Mouse (Mus musculus): ENCODE measurements around the gene Snrpb. TPM values are rescaled to one million over a fixed set of nuclear protein-coding genes. Genes with fewer than 3 reads are reported as not detected.
A peak's percentile ranks its signal among the peaks of the same experiment; 100 is the strongest.

Snrpb gene
- polyA plus RNA-seq (2014; fragmentation: Nextera tagmentation; extraction: Ambion mirVana), result 349 and 358 TPM in 2 replicates

- peaks cover 17% of the 10 kb centered on the region for H3K4me1 ChIP-seq (ENCODE audit: control insufficient read depth, insufficient read depth, low read length)
- peak within 1 kb of the TSS; percentile 95 for H3K4me2 ChIP-seq (ENCODE audit: low read length)
- peak within 1 kb of the TSS; percentile 99 for H3K9ac ChIP-seq (replicated peaks; ENCODE audit: low read length)
- DNase-seq, result peak; percentile 97
- H3K27me3 ChIP-seq (ENCODE audit: control insufficient read depth, insufficient read depth, low read length), result no peaks in the 10 kb centered on the region
- peak within 1 kb of the TSS; percentile 97 for H3K27ac ChIP-seq (replicated peaks; ENCODE audit: low read depth, low read length)
- peak within 1 kb of the TSS; percentile 99 for H3K4me3 ChIP-seq (replicated peaks; ENCODE audit: low read depth, low read length)
- peak; percentile 92 for ATAC-seq (ENCODE audit: low FRiP score, low TSS enrichment)
- WGBS, result under 1% methylated on average over 81 of the region's 81 CpGs
- peaks cover 32% of the 10 kb centered on the region for H3K36me3 ChIP-seq (ENCODE audit: control insufficient read depth, insufficient read depth, low read length)
- H3K9me3 ChIP-seq (ENCODE audit: control insufficient read depth, low read length), result no peaks in the 10 kb centered on the region
Measured at GRCm38 (mm10) chr2:130178706-130179506, at the start of gene Snrpb. Snrpb (minus strand) TSS chr2:130179403.

- no peak overlapping the region for H3K4me2 ChIP-seq (ENCODE audit: low read length)
- no peaks in the 10 kb centered on the region for H3K36me3 ChIP-seq (ENCODE audit: control insufficient read depth, insufficient read depth, low read length)
- H3K4me3 ChIP-seq (replicated peaks; ENCODE audit: low read depth, low read length), result no peak overlapping the region
- H3K9me3 ChIP-seq (ENCODE audit: control insufficient read depth, low read length), result no peaks in the 10 kb centered on the region
- DNase-seq (no peak), ATAC-seq (ENCODE audit: low FRiP score, low TSS enrichment) (no peak)
- no peaks in the 10 kb centered on the region for H3K27me3 ChIP-seq (ENCODE audit: control insufficient read depth, insufficient read depth, low read length)
- no peak overlapping the region for H3K27ac ChIP-seq (replicated peaks; ENCODE audit: low read depth, low read length)
- 80% methylated on average over 2 of the region's 2 CpGs for WGBS
- H3K4me1 ChIP-seq (ENCODE audit: control insufficient read depth, insufficient read depth, low read length), result no peaks in the 10 kb centered on the region
- no peak overlapping the region for H3K9ac ChIP-seq (replicated peaks; ENCODE audit: low read length)
Measured at GRCm38 (mm10) chr2:130211581-130211980, 32.4 kb upstream of the Snrpb start.

GRCm38 (mm10) chr2:130209636-130210035 lies 30.4 kb upstream of the Snrpb start:
- Histone ChIP-seq H3K27ac (replicated peaks; ENCODE audit: low read depth, low read length) (no peak overlapping the region), H3K4me3 (replicated peaks; ENCODE audit: low read depth, low read length) (no peak overlapping the region), H3K9ac (replicated peaks; ENCODE audit: low read length) (no peak overlapping the region), H3K36me3 (ENCODE audit: control insufficient read depth, insufficient read depth, low read length) (no peaks in the 10 kb centered on the region), H3K4me1 (ENCODE audit: control insufficient read depth, insufficient read depth, low read length) (no peaks in the 10 kb centered on the region), H3K27me3 (ENCODE audit: control insufficient read depth, insufficient read depth, low read length) (no peaks in the 10 kb centered on the region), H3K4me2 (ENCODE audit: low read length) (no peak overlapping the region), H3K9me3 (ENCODE audit: control insufficient read depth, low read length) (no peaks in the 10 kb centered on the region)
- no peak for ATAC-seq (ENCODE audit: low FRiP score, low TSS enrichment)
- 96% methylated on average over 3 of the region's 3 CpGs for WGBS
- DNase-seq, result no peak

GRCm38 (mm10) chr2:130207996-130208395 lies 28.8 kb upstream of the Snrpb start:
- H3K27ac ChIP-seq (replicated peaks; ENCODE audit: low read depth, low read length), result no peak overlapping the region
- DNase-seq, result peak; percentile 15
- no peak overlapping the region for H3K4me3 ChIP-seq (replicated peaks; ENCODE audit: low read depth, low read length)
- no peaks in the 10 kb centered on the region for H3K36me3 ChIP-seq (ENCODE audit: control insufficient read depth, insufficient read depth, low read length)
- no peak overlapping the region for H3K4me2 ChIP-seq (ENCODE audit: low read length)
- no peak for ATAC-seq (ENCODE audit: low FRiP score, low TSS enrichment)
- no peaks in the 10 kb centered on the region for H3K27me3 ChIP-seq (ENCODE audit: control insufficient read depth, insufficient read depth, low read length)
- H3K9me3 ChIP-seq (ENCODE audit: control insufficient read depth, low read length), result no peaks in the 10 kb centered on the region
- no peak overlapping the region for H3K9ac ChIP-seq (replicated peaks; ENCODE audit: low read length)
- H3K4me1 ChIP-seq (ENCODE audit: control insufficient read depth, insufficient read depth, low read length), result no peaks in the 10 kb centered on the region
- 92% methylated on average over 3 of the region's 3 CpGs for WGBS

GRCm38 (mm10) chr2:130207376-130207775 lies 28.2 kb upstream of the Snrpb start:
- H3K4me2 ChIP-seq (ENCODE audit: low read length), result no peak overlapping the region
- H3K9ac ChIP-seq (replicated peaks; ENCODE audit: low read length), result no peak overlapping the region
- ATAC-seq (ENCODE audit: low FRiP score, low TSS enrichment) (no peak), DNase-seq (no peak)
- H3K27me3 ChIP-seq (ENCODE audit: control insufficient read depth, insufficient read depth, low read length), result no peaks in the 10 kb centered on the region
- H3K4me1 ChIP-seq (ENCODE audit: control insufficient read depth, insufficient read depth, low read length), result no peaks in the 10 kb centered on the region
- H3K27ac ChIP-seq (replicated peaks; ENCODE audit: low read depth, low read length), result no peak overlapping the region
- no peaks in the 10 kb centered on the region for H3K9me3 ChIP-seq (ENCODE audit: control insufficient read depth, low read length)
- H3K36me3 ChIP-seq (ENCODE audit: control insufficient read depth, insufficient read depth, low read length), result no peaks in the 10 kb centered on the region
- 81% methylated on average over 2 of the region's 2 CpGs for WGBS
- no peak overlapping the region for H3K4me3 ChIP-seq (replicated peaks; ENCODE audit: low read depth, low read length)

- H3K9ac ChIP-seq (replicated peaks; ENCODE audit: low read length), result no peak overlapping the region
- 56% methylated on average over 5 of the region's 5 CpGs for WGBS
- no peak overlapping the region for H3K4me3 ChIP-seq (replicated peaks; ENCODE audit: low read depth, low read length)
- DNase-seq, result no peak
- ATAC-seq (ENCODE audit: low FRiP score, low TSS enrichment), result no peak
- H3K4me2 ChIP-seq (ENCODE audit: low read length), result no peak overlapping the region
- H3K36me3 ChIP-seq (ENCODE audit: control insufficient read depth, insufficient read depth, low read length), result no peaks in the 10 kb centered on the region
- no peak overlapping the region for H3K27ac ChIP-seq (replicated peaks; ENCODE audit: low read depth, low read length)
- H3K27me3 ChIP-seq (ENCODE audit: control insufficient read depth, insufficient read depth, low read length), result no peaks in the 10 kb centered on the region
- H3K9me3 ChIP-seq (ENCODE audit: control insufficient read depth, low read length), result peaks cover 7% of the 10 kb centered on the region; the same call in 1 of the 2 replicates
- H3K4me1 ChIP-seq (ENCODE audit: control insufficient read depth, insufficient read depth, low read length), result no peaks in the 10 kb centered on the region
Measured at GRCm38 (mm10) chr2:130200961-130201360, 21.8 kb upstream of the Snrpb start.

- no peaks in the 10 kb centered on the region for H3K27me3 ChIP-seq (ENCODE audit: control insufficient read depth, insufficient read depth, low read length)
- H3K36me3 ChIP-seq (ENCODE audit: control insufficient read depth, insufficient read depth, low read length), result no peaks in the 10 kb centered on the region
- peaks cover 7% of the 10 kb centered on the region; the same call in 1 of the 2 replicates for H3K9me3 ChIP-seq (ENCODE audit: control insufficient read depth, low read length)
- WGBS, result 95% methylated on average over 16 of the region's 16 CpGs
- no peak within 1 kb of the TSS for H3K9ac ChIP-seq (replicated peaks; ENCODE audit: low read length)
- H3K27ac ChIP-seq (replicated peaks; ENCODE audit: low read depth, low read length), result no peak within 1 kb of the TSS
- H3K4me3 ChIP-seq (replicated peaks; ENCODE audit: low read depth, low read length), result no peak within 1 kb of the TSS
- DNase-seq, result no peak
- no peak within 1 kb of the TSS for H3K4me2 ChIP-seq (ENCODE audit: low read length)
- no peak for ATAC-seq (ENCODE audit: low FRiP score, low TSS enrichment)
- no peaks in the 10 kb centered on the region for H3K4me1 ChIP-seq (ENCODE audit: control insufficient read depth, insufficient read depth, low read length)
Measured at GRCm38 (mm10) chr2:130194894-130195293, 15.7 kb upstream of the Snrpb start, which contains the start of gene Tmc2. Tmc2 (plus strand) TSS chr2:130195194.

GRCm38 (mm10) chr2:130188391-130188790 lies 9.2 kb upstream of the Snrpb start:
- DNase-seq, result no peak
- Histone ChIP-seq H3K27me3 (ENCODE audit: control insufficient read depth, insufficient read depth, low read length) (no peaks in the 10 kb centered on the region), H3K4me3 (replicated peaks; ENCODE audit: low read depth, low read length) (no peak overlapping the region), H3K36me3 (ENCODE audit: control insufficient read depth, insufficient read depth, low read length) (no peaks in the 10 kb centered on the region), H3K4me2 (ENCODE audit: low read length) (no peak overlapping the region), H3K9me3 (ENCODE audit: control insufficient read depth, low read length) (no peaks in the 10 kb centered on the region), H3K9ac (replicated peaks; ENCODE audit: low read length) (no peak overlapping the region), H3K4me1 (ENCODE audit: control insufficient read depth, insufficient read depth, low read length) (no peaks in the 10 kb centered on the region), H3K27ac (replicated peaks; ENCODE audit: low read depth, low read length) (no peak overlapping the region)
- ATAC-seq (ENCODE audit: low FRiP score, low TSS enrichment), result no peak
- WGBS, result 91% methylated on average over 12 of the region's 12 CpGs

- H3K4me2 ChIP-seq (ENCODE audit: low read length), result peak overlapping the region; percentile 95
- H3K4me1 ChIP-seq (ENCODE audit: control insufficient read depth, insufficient read depth, low read length), result peaks cover 17% of the 10 kb centered on the region
- H3K27me3 ChIP-seq (ENCODE audit: control insufficient read depth, insufficient read depth, low read length), result no peaks in the 10 kb centered on the region
- H3K36me3 ChIP-seq (ENCODE audit: control insufficient read depth, insufficient read depth, low read length), result peaks cover 25% of the 10 kb centered on the region
- DNase-seq (no peak), ATAC-seq (ENCODE audit: low FRiP score, low TSS enrichment) (peak; percentile 76)
- peak overlapping the region; percentile 99 for H3K4me3 ChIP-seq (replicated peaks; ENCODE audit: low read depth, low read length)
- peak overlapping the region; percentile 64 for H3K9ac ChIP-seq (replicated peaks; ENCODE audit: low read length)
- H3K9me3 ChIP-seq (ENCODE audit: control insufficient read depth, low read length), result no peaks in the 10 kb centered on the region
- 2% methylated on average over 15 of the region's 15 CpGs for WGBS
- peak overlapping the region; percentile 97 for H3K27ac ChIP-seq (replicated peaks; ENCODE audit: low read depth, low read length)
Measured at GRCm38 (mm10) chr2:130179507-130180019, 360 bp upstream of the Snrpb start.

Data from midbrain, embryonic 14.5 days (tissue).